Mouse (Mus musculus) forebrain, embryonic 13.5 days (tissue): Measurements from ENCODE around the gene Acss2. TPM values are rescaled to one million over a fixed set of nuclear protein-coding genes. Genes with fewer than 3 reads are reported as not detected.

Source experiments
- ATAC-seq: fragments of 200-750 bp; cut with Nextera tagmentation; 2 replicates; pipeline ENCODE4 v1.8.0; 2017
- H3K27ac ChIP-seq: fragments of 300-500 bp; sonication (generic); 2 replicates; pipeline ENCODE4 v1.5.1; 2015; ENCODE audit warnings: inconsistent platforms, mild to moderate bottlenecking, moderate library complexity
- H3K27me3 ChIP-seq: fragments of 300-500 bp; sonication (generic); 2 replicates; pipeline ENCODE4 v1.6.1; 2015; ENCODE audit warnings: mild to moderate bottlenecking, inconsistent platforms
- H3K36me3 ChIP-seq: fragments of 300-500 bp; sonication (generic); 2 replicates; pipeline ENCODE4 v1.6.1; 2015; ENCODE audit warnings: mild to moderate bottlenecking, inconsistent platforms; ENCODE audit not compliant: poor library complexity, severe bottlenecking
- H3K4me1 ChIP-seq: fragments of 300-500 bp; sonication (generic); 2 replicates; pipeline ENCODE4 v1.6.1; 2015; ENCODE audit warnings: inconsistent platforms
- H3K4me2 ChIP-seq: fragments of 300-500 bp; sonication (generic); 2 replicates; pipeline ENCODE4 v1.6.1; 2015; ENCODE audit warnings: inconsistent platforms, mild to moderate bottlenecking, moderate library complexity
- H3K4me3 ChIP-seq: fragments of 300-500 bp; sonication (generic); 2 replicates; pipeline ENCODE4 v1.5.1; 2015; ENCODE audit warnings: mild to moderate bottlenecking, inconsistent platforms
- H3K9ac ChIP-seq: fragments of 300-500 bp; sonication (generic); 2 replicates; pipeline ENCODE4 v1.6.1; 2015; ENCODE audit warnings: mild to moderate bottlenecking, inconsistent platforms
- H3K9me3 ChIP-seq: fragments of 300-500 bp; sonication (generic); replicated peaks from 2 replicates; pipeline ENCODE4 v1.6.1; 2016; ENCODE audit warnings: inconsistent platforms
- WGBS: fragments of 180-500 bp; shearing (Covaris S2); methylation state at CpG from one replicate; pipeline ENCODE4 v1.1.7; 2015; 5-methylcytosine and 5-hydroxymethylcytosine counted together
- polyA plus RNA-seq: library from polyadenylated mRNA; unstranded; fragments of >200 nt; fragmentation: Nextera tagmentation; extraction: Ambion mirVana; gene quantifications from 2 replicates; pipeline ENCODE4 v1.2.1, GENCODE M21; 2015

Acss2 gene
- polyA plus RNA-seq, 1 experiment from 2014 or later: 19.0 TPM

GRCm38 (mm10) chr2:155582384-155582995 lies 64.7 kb downstream of the Acss2 start:
- ATAC-seq: no peak
- Histone ChIP-seq H3K9ac (no peak overlapping the region), H3K4me3 (no peak overlapping the region), H3K9me3 (no peaks in the 10 kb centered on the region), H3K27ac (no peak overlapping the region), H3K36me3 (0 out of 2 replicates have a peak, but pooled peaks cover 4% of the 10 kb centered on the region), H3K4me1 (peaks cover 3% of the 10 kb centered on the region; the same call in 1 of the 2 replicates), H3K4me2 (no peak overlapping the region), H3K27me3 (no peaks in the 10 kb centered on the region)
- WGBS: 78% methylated on average over 4 of the region's 4 CpGs

- Histone ChIP-seq H3K27ac (no peak overlapping the region), H3K27me3 (no peaks in the 10 kb centered on the region), H3K4me2 (no peak overlapping the region), H3K9me3 (no peaks in the 10 kb centered on the region), H3K4me3 (no peak overlapping the region), H3K4me1 (peaks cover 3% of the 10 kb centered on the region; the same call in 1 of the 2 replicates), H3K36me3 (0 out of 2 replicates have a peak, but pooled peaks cover 4% of the 10 kb centered on the region), H3K9ac (no peak overlapping the region)
- ATAC-seq: no peak
- WGBS: 92% methylated on average over 5 of the region's 5 CpGs
Observed at GRCm38 (mm10) chr2:155582996-155583395, 65.2 kb downstream of the Acss2 start.

GRCm38 (mm10) chr2:155583927-155584530 lies 66.3 kb downstream of the Acss2 start:
- H3K27ac ChIP-seq: no peak overlapping the region
- H3K4me1 ChIP-seq: peaks cover 3% of the 10 kb centered on the region; the same call in 1 of the 2 replicates
- no peak overlapping the region for H3K4me2 ChIP-seq
- ATAC-seq: 0 out of 2 replicates have a peak, but pooled peaks have one; percentile 43
- no peaks in the 10 kb centered on the region for H3K27me3 ChIP-seq
- no peaks in the 10 kb centered on the region for H3K36me3 ChIP-seq
- no peak overlapping the region for H3K9ac ChIP-seq
- H3K4me3 ChIP-seq: no peak overlapping the region
- H3K9me3 ChIP-seq: no peaks in the 10 kb centered on the region
- WGBS: 41% methylated on average over 5 of the region's 5 CpGs

- Histone ChIP-seq H3K4me3 (no peak overlapping the region), H3K27me3 (no peaks in the 10 kb centered on the region), H3K9ac (no peak overlapping the region), H3K9me3 (no peaks in the 10 kb centered on the region), H3K4me1 (peaks cover 3% of the 10 kb centered on the region; the same call in 1 of the 2 replicates), H3K4me2 (no peak overlapping the region), H3K27ac (no peak overlapping the region), H3K36me3 (no peaks in the 10 kb centered on the region)
- ATAC-seq: no peak
- 61% methylated on average over 9 of the region's 9 CpGs for WGBS
Observed at GRCm38 (mm10) chr2:155585082-155585481, 67.3 kb downstream of the Acss2 start.

GRCm38 (mm10) chr2:155585486-155585885 lies 67.7 kb downstream of the Acss2 start:
- WGBS: 27% methylated on average over 10 of the region's 10 CpGs
- Histone ChIP-seq H3K27ac (no peak overlapping the region), H3K27me3 (no peaks in the 10 kb centered on the region), H3K9ac (no peak overlapping the region), H3K4me2 (no peak overlapping the region), H3K9me3 (no peaks in the 10 kb centered on the region), H3K4me3 (no peak overlapping the region), H3K4me1 (peaks cover 3% of the 10 kb centered on the region; the same call in 1 of the 2 replicates), H3K36me3 (no peaks in the 10 kb centered on the region)
- ATAC-seq: no peak

GRCm38 (mm10) chr2:155588136-155588535 lies 70.4 kb downstream of the Acss2 start:
- H3K4me3 ChIP-seq: no peak overlapping the region
- WGBS: 76% methylated on average over 3 of the region's 3 CpGs

GRCm38 (mm10) chr2:155589521-155589920 lies 71.8 kb downstream of the Acss2 start:
- Histone ChIP-seq H3K4me2 (no peak overlapping the region), H3K9me3 (no peaks in the 10 kb centered on the region), H3K9ac (no peak overlapping the region), H3K4me1 (peaks cover 20% of the 10 kb centered on the region), H3K36me3 (no peaks in the 10 kb centered on the region), H3K4me3 (no peak overlapping the region), H3K27ac (no peak overlapping the region), H3K27me3 (no peaks in the 10 kb centered on the region)
- ATAC-seq: no peak
- WGBS: 83% methylated on average over 6 of the region's 6 CpGs

More at GRCm38 (mm10) chr2:155588136-155588535, 70.4 kb downstream of the Acss2 start:
- H3K9ac ChIP-seq: no peak overlapping the region
- H3K27ac ChIP-seq: no peak overlapping the region
- no peaks in the 10 kb centered on the region for H3K9me3 ChIP-seq
- H3K4me2 ChIP-seq: no peak overlapping the region
- H3K27me3 ChIP-seq: no peaks in the 10 kb centered on the region
- no peak for ATAC-seq
- H3K36me3 ChIP-seq: no peaks in the 10 kb centered on the region
- H3K4me1 ChIP-seq: peaks cover 19% of the 10 kb centered on the region

GRCm38 (mm10) chr2:155590876-155591275 lies 73.1 kb downstream of the Acss2 start:
- 85% methylated on average over 2 of the region's 2 CpGs for WGBS
- no peaks in the 10 kb centered on the region for H3K9me3 ChIP-seq
- no peaks in the 10 kb centered on the region for H3K36me3 ChIP-seq
- peaks cover 2% of the 10 kb centered on the region; the same call in 1 of the 2 replicates for H3K27me3 ChIP-seq
- H3K4me1 ChIP-seq: peaks cover 17% of the 10 kb centered on the region
- H3K4me2 ChIP-seq: no peak overlapping the region
- H3K9ac ChIP-seq: no peak overlapping the region
- H3K4me3 ChIP-seq: no peak overlapping the region
- ATAC-seq: no peak
- no peak overlapping the region for H3K27ac ChIP-seq

- no peak overlapping the region; the same call in 1 of the 2 replicates for H3K27ac ChIP-seq
- H3K4me3 ChIP-seq: peak overlapping the region; percentile 50
- H3K27me3 ChIP-seq: peaks cover 2% of the 10 kb centered on the region; the same call in 1 of the 2 replicates
- no peak for ATAC-seq
- 4% methylated on average over 6 of the region's 6 CpGs for whole genome bisulfite sequencing
- H3K4me2 ChIP-seq: peak overlapping the region; percentile 78
- no peaks in the 10 kb centered on the region for H3K9me3 ChIP-seq
- peak overlapping the region; percentile 68 for H3K9ac ChIP-seq
- H3K36me3 ChIP-seq: no peaks in the 10 kb centered on the region
- H3K4me1 ChIP-seq: peaks cover 17% of the 10 kb centered on the region
Observed at GRCm38 (mm10) chr2:155591676-155592075, 73.9 kb downstream of the Acss2 start.

- under 1% methylated on average over 53 of the region's 53 CpGs for WGBS
- Histone ChIP-seq H3K9me3 (no peaks in the 10 kb centered on the region), H3K4me2 (peak within 1 kb of the TSS; percentile 78), H3K4me1 (peaks cover 17% of the 10 kb centered on the region), H3K27ac (peak within 1 kb of the TSS; percentile 4), H3K4me3 (peak within 1 kb of the TSS; percentile 50), H3K27me3 (peaks cover 2% of the 10 kb centered on the region; the same call in 1 of the 2 replicates), H3K9ac (peak within 1 kb of the TSS; percentile 68), H3K36me3 (no peaks in the 10 kb centered on the region)
- peak; percentile 94 for ATAC-seq
Observed at GRCm38 (mm10) chr2:155592137-155592853, 74.5 kb downstream of the Acss2 start, which contains the start of gene Gss. Gss (minus strand) TSS chr2:155592810.

- Histone ChIP-seq H3K4me1 (peaks cover 17% of the 10 kb centered on the region), H3K4me3 (peak overlapping the region; percentile 50), H3K27me3 (peaks cover 2% of the 10 kb centered on the region; the same call in 1 of the 2 replicates), H3K9me3 (no peaks in the 10 kb centered on the region), H3K36me3 (no peaks in the 10 kb centered on the region), H3K4me2 (peak overlapping the region; percentile 78), H3K27ac (no peak overlapping the region), H3K9ac (peak overlapping the region; percentile 68)
- WGBS: 0% methylated on average over 9 of the region's 9 CpGs
- no peak for ATAC-seq
Observed at GRCm38 (mm10) chr2:155592854-155593283, 75.1 kb downstream of the Acss2 start.

GRCm38 (mm10) chr2:155595516-155595915 lies 77.8 kb downstream of the Acss2 start:
- ATAC-seq: no peak
- 81% methylated on average over 6 of the region's 6 CpGs for WGBS
- Histone ChIP-seq H3K9me3 (no peaks in the 10 kb centered on the region), H3K27me3 (peaks cover 2% of the 10 kb centered on the region; the same call in 1 of the 2 replicates), H3K4me3 (no peak overlapping the region), H3K4me1 (peaks cover 17% of the 10 kb centered on the region), H3K9ac (no peak overlapping the region), H3K4me2 (no peak overlapping the region), H3K36me3 (no peaks in the 10 kb centered on the region), H3K27ac (no peak overlapping the region)
